Mouse (Mus musculus) retina, adult 2 months (tissue): ENCODE measurements around the gene Olfr832.
"Not testable (repeated sequence)": the region's sequence is repeated elsewhere in the genome, so short reads cannot be mapped to it uniquely, and the experiment has no call there.

Experiments
- DNase-seq: peaks from one replicate; pipeline ENCODE4 v3.0.0-alpha.2; 2012; ENCODE audit warnings: low read depth, low spot score

Olfr832 gene

DNA sequence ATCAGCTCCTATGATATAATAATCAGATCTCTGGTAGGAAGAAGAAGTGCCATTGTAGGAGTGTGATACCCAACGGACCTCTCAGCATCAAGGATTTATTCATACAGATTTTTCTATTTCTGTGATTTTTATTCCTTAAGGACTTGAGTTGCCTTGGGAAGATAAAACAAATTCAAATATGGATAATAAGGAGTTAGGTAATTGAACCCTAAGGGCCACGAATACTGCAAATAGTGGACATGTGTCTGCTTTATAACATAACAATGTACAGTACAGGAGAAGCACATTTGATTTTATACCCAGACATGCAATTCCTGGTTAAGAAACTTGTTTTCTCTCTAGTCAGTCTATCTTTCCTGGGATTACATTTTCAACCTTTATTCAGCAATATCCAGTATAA, at the start of gene Olfr832:
TSS of gene Olfr832 (plus strand) at position 301 of the 400 bp plus-strand sequence.
- not testable (repeated sequence) for DNase-seq

GRCm38 (mm10) chr9:18907699-18908098, 29.2 kb upstream of the Olfr832 start:
- not testable (repeated sequence) for DNase-seq

DNA sequence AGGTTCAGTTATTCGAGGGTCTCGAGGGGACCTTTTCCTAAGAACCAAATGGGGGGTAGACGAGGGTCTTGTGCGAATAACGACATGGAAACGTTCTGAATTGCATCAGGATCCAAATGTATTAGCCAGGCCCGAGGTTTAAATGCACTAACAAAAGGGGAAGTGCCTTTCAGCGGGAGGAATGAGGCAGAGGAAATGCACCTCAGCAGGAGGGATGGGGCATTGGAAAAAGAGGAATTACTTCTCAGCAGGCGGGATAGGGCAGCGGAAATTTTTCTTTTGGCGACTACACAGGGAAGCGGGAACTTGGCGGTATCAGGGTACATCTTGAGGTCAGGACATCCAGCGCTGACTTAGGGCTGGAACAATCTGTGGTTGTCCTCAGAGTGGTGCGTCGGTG, 9.0 kb upstream of the Olfr832 start:
- DNase-seq = not testable (repeated sequence)

GRCm38 (mm10) chr9:18962021-18962420, 25.1 kb downstream of the Olfr832 start:
- DNase-seq = no peak

- no peak for DNase-seq
Measured at GRCm38 (mm10) chr9:18987690-18988089, 50.8 kb downstream of the Olfr832 start, which contains the start of gene Olfr834. TSS of gene Olfr834 (plus strand) at chr9:18987990.
